Mouse (Mus musculus) brown adipose tissue, adult 24 weeks (tissue): ENCODE results near the gene Kctd11. TPM values are rescaled to one million over a fixed set of nuclear protein-coding genes. Genes with fewer than 3 reads are reported as not detected.

Experiments used
- H3K27ac ChIP-seq: fragments of 200-500 bp; replicated peaks from 2 replicates; pipeline ENCODE4 v1.5.1; 2012; ENCODE audit warnings: low read depth, mild to moderate bottlenecking, low read length
- H3K4me1 ChIP-seq: fragments of 200-500 bp; 2 replicates; pipeline ENCODE4 v1.6.1; 2012; ENCODE audit warnings: low read length, mixed read lengths; ENCODE audit not compliant: control insufficient read depth, insufficient read depth, insufficient read length
- H3K4me3 ChIP-seq: fragments of 200-500 bp; 2 replicates; pipeline ENCODE4 v1.5.1; 2012; ENCODE audit warnings: low read depth, mild to moderate bottlenecking, low read length, moderate library complexity; ENCODE audit not compliant: insufficient read depth
- polyA plus RNA-seq: library from polyadenylated mRNA; stranded (reverse); fragments of >200 nt; gene quantifications from 2 replicates; pipeline ENCODE4 v1.2.4, GENCODE M21; 2012; ENCODE audit not compliant: missing spikeins, insufficient read depth, insufficient read length

Gene Kctd11
- polyA plus RNA-seq, 1 experiment = 2.5 TPM

DNA sequence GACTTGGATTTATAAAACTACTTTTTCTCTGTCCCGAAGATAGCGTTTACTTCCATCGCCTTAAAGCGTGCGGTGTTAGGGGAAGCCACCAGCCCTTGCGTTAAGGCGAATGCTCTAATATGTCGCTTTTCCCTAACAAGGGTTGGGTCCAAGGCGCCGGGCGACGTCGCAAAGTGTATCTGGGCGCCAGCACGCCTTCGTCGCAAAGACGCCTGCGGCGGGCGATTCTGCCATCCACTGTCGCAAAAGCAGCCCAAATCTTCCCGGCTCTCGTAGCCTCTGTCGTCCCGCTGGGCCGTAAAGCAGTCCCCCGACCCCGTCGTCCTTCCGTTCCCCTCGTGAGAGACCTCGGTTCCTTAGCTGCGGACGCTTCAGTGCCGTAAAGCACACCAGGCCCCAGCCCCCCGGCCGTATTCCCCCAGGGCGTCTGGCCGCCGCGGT lies 20.2 kb upstream of the Kctd11 start:
- Histone ChIP-seq H3K27ac (peak overlapping the region; percentile 93), H3K4me3 (peak overlapping the region; percentile 67), H3K4me1 (peaks cover 8% of the 10 kb centered on the region; the same call in 1 of the 2 replicates)

DNA sequence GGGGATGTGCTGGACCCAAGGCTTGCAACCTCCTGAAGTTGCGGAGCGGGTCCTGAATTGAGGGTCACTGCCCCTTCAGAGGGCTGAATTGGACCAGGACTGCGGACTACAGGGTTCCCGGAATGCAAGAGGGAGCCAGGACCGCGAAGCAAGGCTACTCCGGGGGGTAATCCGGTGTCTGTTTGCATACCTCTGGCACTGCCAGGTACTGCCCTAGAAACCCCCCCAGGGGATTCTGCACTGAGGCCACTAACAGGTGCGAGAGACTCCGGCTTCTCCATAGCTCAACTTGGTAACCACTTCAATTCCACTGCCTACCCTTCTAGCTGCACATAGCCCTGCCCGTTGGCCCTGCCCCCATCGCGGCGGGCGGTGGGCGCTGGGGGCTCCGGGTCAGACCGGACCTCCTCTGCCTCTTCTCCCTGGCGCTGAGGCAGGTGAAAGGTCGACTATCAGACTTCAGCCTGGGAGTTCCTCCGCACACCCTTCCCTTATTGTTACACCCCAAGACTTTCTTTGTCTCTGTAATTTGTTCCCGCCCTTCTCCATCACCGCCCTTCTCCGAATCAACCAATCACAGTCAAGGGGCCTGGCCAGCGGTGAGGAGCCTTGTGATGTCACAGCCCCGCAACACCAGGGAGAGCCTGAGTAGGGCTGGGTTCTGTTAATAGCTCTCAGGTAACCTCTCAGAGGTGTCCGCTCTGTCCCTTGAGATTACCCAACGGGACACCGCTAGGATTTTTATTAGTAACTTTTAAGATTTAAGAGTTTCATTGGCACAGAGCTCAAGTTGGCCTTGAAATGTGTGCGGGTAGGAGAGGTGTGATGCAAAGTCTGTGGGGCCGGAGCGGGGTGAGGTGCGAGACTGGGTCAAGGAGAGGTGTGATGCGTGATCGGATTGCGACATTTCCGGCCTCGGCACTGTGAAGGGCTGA lies 19.5 kb upstream of the Kctd11 start, which contains the start of the genes 2810408A11Rik and Neurl4:
Gene 2810408A11Rik (minus strand): TSS at position 517 of the 935 bp plus-strand sequence.
Gene Neurl4 (plus strand): TSS at position 602 of the 935 bp plus-strand sequence.
- peak within 1 kb of the TSS; percentile 93 for H3K27ac ChIP-seq
- peaks cover 8% of the 10 kb centered on the region; the same call in 1 of the 2 replicates for H3K4me1 ChIP-seq
- peak within 1 kb of the TSS; percentile 67 for H3K4me3 ChIP-seq

- Histone ChIP-seq H3K4me1 (peaks cover 8% of the 10 kb centered on the region; the same call in 1 of the 2 replicates), H3K27ac (no peak overlapping the region), H3K4me3 (no peak overlapping the region)
Observed at GRCm38 (mm10) chr11:69899870-69900269, 18.7 kb upstream of the Kctd11 start.

DNA sequence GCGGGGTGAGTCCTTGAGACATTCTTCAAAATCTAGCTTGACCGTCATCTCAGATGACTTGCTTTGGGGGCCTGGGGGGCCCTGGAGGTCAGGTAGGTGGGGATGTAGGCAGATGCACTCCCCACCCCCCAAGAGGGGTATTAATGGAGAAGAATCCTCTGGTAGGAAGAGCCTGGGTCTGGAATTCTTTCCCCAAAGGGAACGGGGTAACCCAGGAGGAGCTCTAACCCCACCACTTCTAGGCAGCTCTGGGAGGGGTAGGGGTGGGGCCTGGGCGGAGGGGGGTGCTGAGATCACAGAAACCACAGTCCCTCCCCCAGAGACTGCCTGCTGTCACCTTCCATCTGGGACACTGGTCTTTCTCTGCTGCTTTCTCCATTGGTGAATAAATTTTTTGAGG lies 14.1 kb upstream of the Kctd11 start, which contains the start of gene Acap1:
Gene Acap1 (minus strand): TSS at position 249 of the 400 bp plus-strand sequence.
- peaks cover under 1% of the 10 kb centered on the region; the same call in 1 of the 2 replicates for H3K4me1 ChIP-seq
- H3K4me3 ChIP-seq = no peak within 1 kb of the TSS
- H3K27ac ChIP-seq = no peak within 1 kb of the TSS

DNA sequence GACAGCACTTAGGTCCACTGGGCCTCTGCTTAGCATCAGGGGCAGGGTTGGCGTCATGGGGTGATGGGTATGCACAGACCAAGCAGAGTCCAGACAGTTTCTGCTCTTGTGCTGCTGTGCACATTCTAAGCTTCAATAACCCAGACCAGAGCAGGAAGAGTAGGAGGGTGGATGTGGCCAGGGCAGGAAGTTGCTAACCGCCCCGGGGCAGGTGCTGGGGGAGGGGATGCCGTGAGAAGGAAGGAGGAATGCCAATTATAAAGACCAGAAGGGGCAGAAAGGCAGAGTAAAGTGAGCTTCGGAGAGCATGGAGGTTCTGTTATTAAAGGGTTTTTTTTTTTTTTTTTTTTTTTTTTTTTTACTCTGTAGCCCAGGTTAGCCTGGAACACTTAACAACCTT lies 13.5 kb upstream of the Kctd11 start:
- Histone ChIP-seq H3K4me3 (no peak overlapping the region), H3K27ac (no peak overlapping the region), H3K4me1 (no peaks in the 10 kb centered on the region)

DNA sequence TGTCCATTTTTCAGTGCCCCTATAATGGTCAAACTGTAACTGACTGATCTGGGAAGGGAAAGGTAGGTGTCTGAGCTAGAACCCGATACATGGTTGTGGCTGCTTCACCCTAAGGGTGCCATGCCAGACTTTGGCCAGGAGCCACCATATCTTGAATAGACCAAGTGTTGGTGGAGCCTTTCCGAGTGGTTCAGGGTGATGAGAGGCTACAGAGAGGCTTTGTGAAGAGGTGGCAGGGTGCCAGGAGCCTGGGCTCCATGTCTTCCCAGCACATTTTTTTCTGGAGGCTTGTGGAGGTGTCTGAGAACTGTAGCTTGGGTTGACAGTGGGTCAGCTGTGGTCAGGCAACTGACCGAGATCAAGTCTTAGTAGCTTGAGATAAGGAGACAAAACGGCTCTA lies 10.3 kb upstream of the Kctd11 start:
- H3K27ac ChIP-seq = no peak overlapping the region
- H3K4me3 ChIP-seq = no peak overlapping the region
- H3K4me1 ChIP-seq = no peaks in the 10 kb centered on the region

DNA sequence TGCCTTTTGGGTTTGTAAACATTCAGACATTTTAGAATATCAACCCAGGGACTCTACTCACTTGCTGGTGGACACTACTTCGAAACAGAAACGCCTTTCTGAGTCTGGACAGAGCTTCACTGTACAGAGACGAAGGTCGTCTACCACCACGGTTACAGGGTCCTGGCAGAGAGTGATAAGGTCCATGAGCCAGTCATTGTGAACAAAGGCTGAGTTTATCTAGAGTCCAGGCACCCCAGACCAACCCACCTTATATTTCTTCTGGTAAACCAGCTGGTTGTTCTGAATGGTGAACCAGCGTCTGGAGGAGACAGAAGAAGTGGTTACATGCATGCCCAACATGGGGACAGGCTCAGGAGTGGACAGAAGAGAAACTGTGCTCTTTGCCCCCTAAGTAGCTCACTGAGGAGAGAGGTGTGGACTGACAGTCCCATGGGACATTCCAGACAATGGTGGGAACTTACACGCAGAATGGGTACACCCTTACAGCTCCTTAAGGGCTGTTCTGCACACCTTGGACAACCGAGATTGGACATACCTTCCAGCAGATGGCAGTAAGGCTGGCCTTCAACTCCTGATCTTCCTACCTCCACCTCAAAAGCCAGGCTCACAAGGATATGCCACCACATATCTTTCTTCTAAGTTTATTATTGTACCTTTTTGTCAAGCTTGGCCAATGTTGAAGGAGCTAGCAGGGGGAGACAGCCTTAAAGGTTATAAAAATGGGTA lies 5.9 kb upstream of the Kctd11 start:
- Histone ChIP-seq H3K4me3 (0 out of 2 replicates have a peak overlapping the region, but pooled peaks have one; percentile 13), H3K4me1 (peaks cover 5% of the 10 kb centered on the region), H3K27ac (peak overlapping the region; percentile 59)

GRCm38 (mm10) chr11:69884663-69885062 lies 3.5 kb upstream of the Kctd11 start:
- Histone ChIP-seq H3K27ac (peak overlapping the region; percentile 85), H3K4me3 (peak overlapping the region; percentile 49), H3K4me1 (peaks cover 5% of the 10 kb centered on the region)

DNA sequence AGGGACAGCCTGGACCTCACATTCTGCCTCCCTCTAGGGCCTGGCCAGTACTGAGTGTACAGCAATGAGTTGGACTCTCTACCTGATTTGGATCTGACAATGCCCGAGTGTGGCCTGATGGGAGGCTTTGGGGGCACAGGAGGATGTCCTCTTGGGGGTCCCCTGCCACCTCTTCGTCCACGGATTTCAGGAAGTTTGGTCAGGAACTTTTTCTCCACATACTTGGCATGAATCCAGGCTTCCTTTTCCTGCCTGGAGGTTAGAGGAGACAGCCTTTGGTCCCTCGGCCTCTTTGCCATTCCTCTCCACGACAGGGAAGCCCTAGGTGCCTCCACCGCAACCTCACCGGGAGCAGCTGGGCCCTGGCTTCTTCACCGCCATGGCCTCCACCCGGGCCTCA lies 3.0 kb upstream of the Kctd11 start:
- Histone ChIP-seq H3K4me3 (peak overlapping the region; percentile 49), H3K4me1 (peaks cover 8% of the 10 kb centered on the region), H3K27ac (peak overlapping the region; percentile 85)

GRCm38 (mm10) chr11:69883527-69884151 lies 2.4 kb upstream of the Kctd11 start:
- Histone ChIP-seq H3K4me3 (no peak overlapping the region), H3K27ac (peak overlapping the region; percentile 85), H3K4me1 (peaks cover 8% of the 10 kb centered on the region)

- Histone ChIP-seq H3K4me3 (no peak overlapping the region), H3K27ac (no peak overlapping the region), H3K4me1 (peaks cover 8% of the 10 kb centered on the region)
Observed at GRCm38 (mm10) chr11:69883066-69883465, 1.9 kb upstream of the Kctd11 start.

DNA sequence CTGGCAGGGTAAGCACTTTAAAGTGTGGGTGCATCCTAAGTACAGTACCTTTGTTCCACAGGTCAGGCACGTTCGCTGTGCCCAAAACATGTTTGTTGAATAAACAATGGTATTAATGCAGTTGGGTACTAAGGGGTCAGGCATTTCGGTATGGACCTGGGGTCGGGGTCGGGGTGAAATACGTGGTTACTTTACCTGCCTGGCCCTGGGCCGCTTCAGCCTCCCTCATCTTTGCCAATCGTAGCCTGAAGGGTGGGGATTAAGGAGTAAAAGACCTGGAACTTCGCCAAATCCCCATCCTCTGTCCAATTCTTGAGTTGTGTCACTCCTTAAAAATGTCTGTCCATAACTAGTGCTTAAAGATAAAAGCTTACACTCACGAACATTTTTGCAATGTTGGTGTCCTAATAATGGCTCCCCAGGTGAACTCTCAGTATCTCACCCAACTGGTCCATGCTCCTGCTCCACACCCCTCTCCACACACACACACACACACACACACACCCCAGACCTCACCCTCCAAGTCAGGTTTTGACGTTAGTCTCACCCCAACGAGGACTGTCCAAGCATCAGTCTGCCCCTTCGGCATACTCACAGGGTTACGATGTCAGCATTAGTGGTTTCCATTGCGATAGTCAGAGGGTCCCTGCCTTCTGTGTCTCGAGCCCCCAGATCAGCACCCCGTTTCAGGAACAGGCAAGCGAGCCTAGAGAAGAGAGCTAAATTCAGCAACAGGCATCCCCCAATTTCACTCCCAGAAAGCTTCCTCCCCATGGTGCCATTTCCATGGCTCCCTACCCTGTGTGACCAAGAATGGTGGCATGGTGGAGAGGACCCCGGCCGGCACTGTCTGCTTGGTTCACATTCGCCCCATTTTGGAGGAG lies 823 bp upstream of the Kctd11 start:
- Histone ChIP-seq H3K4me1 (peaks cover 8% of the 10 kb centered on the region), H3K27ac (peak overlapping the region; percentile 91), H3K4me3 (peak overlapping the region; percentile 77)

DNA sequence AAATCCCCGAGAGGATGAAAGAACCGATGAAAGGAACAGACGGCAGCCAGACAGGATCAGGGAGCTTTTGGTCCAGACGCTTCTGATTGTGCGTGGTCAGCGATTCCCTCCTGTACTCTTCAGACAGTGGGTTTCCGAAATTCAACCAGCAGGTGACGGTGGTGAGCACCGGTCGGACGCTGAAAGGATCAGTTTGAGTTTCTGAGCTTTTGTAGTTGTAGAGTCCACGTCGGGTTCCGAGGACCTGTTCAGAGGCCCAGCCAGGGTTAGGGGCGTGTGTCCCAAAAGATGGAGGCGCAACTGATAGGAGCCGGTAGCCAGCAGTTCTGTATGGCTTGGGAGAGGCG lies 727 bp downstream of the Kctd11 start:
- Histone ChIP-seq H3K4me3 (peak overlapping the region; percentile 77), H3K4me1 (peaks cover 10% of the 10 kb centered on the region), H3K27ac (peak overlapping the region; percentile 93)

DNA sequence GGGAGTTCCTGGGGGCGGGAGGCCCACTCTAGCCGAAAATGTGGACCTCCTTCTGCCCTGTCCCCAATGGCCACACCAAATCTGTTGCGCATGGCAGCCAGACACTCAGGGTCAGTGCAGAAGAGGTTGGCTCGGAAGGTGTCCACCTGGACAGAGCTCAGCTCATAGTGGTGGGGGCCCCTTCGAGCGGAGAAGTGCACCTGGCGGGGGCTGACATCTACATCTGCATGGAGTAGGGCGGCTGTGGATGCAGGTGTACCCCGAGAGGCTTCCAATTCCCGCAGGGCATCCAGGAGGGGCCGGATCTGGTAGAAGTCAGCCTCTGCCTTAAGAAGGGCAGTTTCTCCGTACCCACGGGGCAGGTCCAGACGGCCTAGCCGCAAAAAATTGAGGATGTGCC lies 1.5 kb downstream of the Kctd11 start:
- Histone ChIP-seq H3K4me1 (peaks cover 10% of the 10 kb centered on the region), H3K27ac (no peak overlapping the region), H3K4me3 (peak overlapping the region; percentile 77)
